Mouse (Mus musculus) layer of hippocampus, postnatal 10 days (tissue): ENCODE data around the gene Tesmin. TPM values are rescaled to one million over a fixed set of nuclear protein-coding genes. Genes with fewer than 3 reads are reported as not detected.

Source experiments
- DNase-seq, 2 experiments: peaks; one replicate each; pipeline ENCODE4 v3.0.0; 2021; ENCODE audit warnings: low spot score in 2 of 2
- long read RNA-seq: library from polyadenylated mRNA; stranded (forward); transcript quantifications from one replicate; pipeline ENCODE4 v2.0.0, GENCODE M21; 2023
- total RNA-seq, 2 experiments: library from RNA; stranded (reverse); gene quantifications; 2 replicates each; pipeline ENCODE4 v1.2.3; 2021

Tesmin gene
- total RNA-seq: under 1 TPM; 0.41 to 0.69 TPM
- long read RNA-seq: 0 reads

GRCm38 (mm10) chr19:3388629-3389057, at the start of gene Tesmin:
Gene Tesmin, plus strand, starts transcription at chr19:3388857.
- DNase-seq: peak; percentile 92 to 94

GRCm38 (mm10) chr19:3339187-3339586, 49.5 kb upstream of the Tesmin start:
- no peak for DNase-seq

GRCm38 (mm10) chr19:3341021-3341420, 47.6 kb upstream of the Tesmin start:
- no peak for DNase-seq

- no peak for DNase-seq
These were observed 44.7 kb upstream of the Tesmin start for GRCm38 (mm10) chr19:3343929-3344328.

- DNase-seq: no peak
These were observed 43.8 kb upstream of the Tesmin start for GRCm38 (mm10) chr19:3344636-3345544.

GRCm38 (mm10) chr19:3347784-3348183, 40.9 kb upstream of the Tesmin start:
- no peak for DNase-seq

- peak; percentile 35 to 46 for DNase-seq
These were observed 35.1 kb upstream of the Tesmin start for GRCm38 (mm10) chr19:3353415-3354111.

- DNase-seq: peak; percentile 35 to 37
These were observed 33.6 kb upstream of the Tesmin start for GRCm38 (mm10) chr19:3355096-3355495.

GRCm38 (mm10) chr19:3356516-3356915, 32.1 kb upstream of the Tesmin start:
- DNase-seq: no peak

GRCm38 (mm10) chr19:3357620-3358019, 31.0 kb upstream of the Tesmin start:
- no peak for DNase-seq

GRCm38 (mm10) chr19:3359841-3360588, 28.6 kb upstream of the Tesmin start:
- no peak for DNase-seq

GRCm38 (mm10) chr19:3363510-3363909, 25.1 kb upstream of the Tesmin start:
- no peak for DNase-seq

- DNase-seq: no peak
These were observed 23.6 kb upstream of the Tesmin start for GRCm38 (mm10) chr19:3365089-3365488.

- DNase-seq: no peak
These were observed 20.4 kb upstream of the Tesmin start for GRCm38 (mm10) chr19:3368276-3368675.

- no peak for DNase-seq
These were observed 15.3 kb upstream of the Tesmin start for GRCm38 (mm10) chr19:3373380-3373779.

- no peak for DNase-seq
These were observed 14.6 kb upstream of the Tesmin start for GRCm38 (mm10) chr19:3374028-3374427.

GRCm38 (mm10) chr19:3375945-3376495, 12.6 kb upstream of the Tesmin start:
- no peak for DNase-seq

- no peak for DNase-seq
These were observed 11.5 kb upstream of the Tesmin start for GRCm38 (mm10) chr19:3376966-3377715.

GRCm38 (mm10) chr19:3378614-3379013, 10.0 kb upstream of the Tesmin start:
- no peak for DNase-seq

- DNase-seq: no peak
These were observed 596 bp upstream of the Tesmin start for GRCm38 (mm10) chr19:3388061-3388460.
